Mouse (Mus musculus): ENCODE measurements around the gene Tldc2. TPM values are rescaled to one million over a fixed set of nuclear protein-coding genes. Genes with fewer than 3 reads are reported as not detected.

Gene Tldc2
- total RNA-seq, 1 experiment from 2014 or later, result not detected

GRCm38 (mm10) chr2:157058342-157058998 lies 28.4 kb upstream of the Tldc2 start:
- no peak for ATAC-seq (replicated peaks in 1 of 2; ENCODE audit: insufficient read depth in 1 of 2, low FRiP score in 2 of 2, low TSS enrichment in 1 of 2, low read depth in 1 of 2, poor library complexity in 2 of 2, severe bottlenecking in 2 of 2)

GRCm38 (mm10) chr2:157059166-157059565 lies 27.7 kb upstream of the Tldc2 start:
- ATAC-seq (replicated peaks in 1 of 2; ENCODE audit: insufficient read depth in 1 of 2, low FRiP score in 2 of 2, low TSS enrichment in 1 of 2, low read depth in 1 of 2, poor library complexity in 2 of 2, severe bottlenecking in 2 of 2), result no peak

- no peak for ATAC-seq (replicated peaks in 1 of 2; ENCODE audit: insufficient read depth in 1 of 2, low FRiP score in 2 of 2, low TSS enrichment in 1 of 2, low read depth in 1 of 2, poor library complexity in 2 of 2, severe bottlenecking in 2 of 2)
Measured at GRCm38 (mm10) chr2:157060037-157060436, 26.8 kb upstream of the Tldc2 start.

GRCm38 (mm10) chr2:157060557-157061305 lies 26.1 kb upstream of the Tldc2 start:
- ATAC-seq (replicated peaks in 1 of 2; ENCODE audit: insufficient read depth in 1 of 2, low FRiP score in 2 of 2, low TSS enrichment in 1 of 2, low read depth in 1 of 2, poor library complexity in 2 of 2, severe bottlenecking in 2 of 2), result no peak

- ATAC-seq (replicated peaks in 1 of 2; ENCODE audit: insufficient read depth in 1 of 2, low FRiP score in 2 of 2, low TSS enrichment in 1 of 2, low read depth in 1 of 2, poor library complexity in 2 of 2, severe bottlenecking in 2 of 2), result peak; percentile 90 to 94
Measured at GRCm38 (mm10) chr2:157063241-157063700, 23.6 kb upstream of the Tldc2 start.

- peak; percentile 27 to 40 for ATAC-seq (replicated peaks in 1 of 2; ENCODE audit: insufficient read depth in 1 of 2, low FRiP score in 2 of 2, low TSS enrichment in 1 of 2, low read depth in 1 of 2, poor library complexity in 2 of 2, severe bottlenecking in 2 of 2)
Measured at GRCm38 (mm10) chr2:157064136-157064535, 22.7 kb upstream of the Tldc2 start.

- no peak for ATAC-seq (replicated peaks in 1 of 2; ENCODE audit: insufficient read depth in 1 of 2, low FRiP score in 2 of 2, low TSS enrichment in 1 of 2, low read depth in 1 of 2, poor library complexity in 2 of 2, severe bottlenecking in 2 of 2)
Measured at GRCm38 (mm10) chr2:157064978-157065878, 21.6 kb upstream of the Tldc2 start.

GRCm38 (mm10) chr2:157065879-157066226 lies 21.0 kb upstream of the Tldc2 start:
- no peak for ATAC-seq (replicated peaks in 1 of 2; ENCODE audit: insufficient read depth in 1 of 2, low FRiP score in 2 of 2, low TSS enrichment in 1 of 2, low read depth in 1 of 2, poor library complexity in 2 of 2, severe bottlenecking in 2 of 2)

- no peak for ATAC-seq (replicated peaks in 1 of 2; ENCODE audit: insufficient read depth in 1 of 2, low FRiP score in 2 of 2, low TSS enrichment in 1 of 2, low read depth in 1 of 2, poor library complexity in 2 of 2, severe bottlenecking in 2 of 2)
Measured at GRCm38 (mm10) chr2:157066731-157067430, 20.0 kb upstream of the Tldc2 start.

- ATAC-seq (replicated peaks in 1 of 2; ENCODE audit: insufficient read depth in 1 of 2, low FRiP score in 2 of 2, low TSS enrichment in 1 of 2, low read depth in 1 of 2, poor library complexity in 2 of 2, severe bottlenecking in 2 of 2), result no peak
Measured at GRCm38 (mm10) chr2:157068701-157069354, 18.0 kb upstream of the Tldc2 start.

- ATAC-seq (replicated peaks in 1 of 2; ENCODE audit: insufficient read depth in 1 of 2, low FRiP score in 2 of 2, low TSS enrichment in 1 of 2, low read depth in 1 of 2, poor library complexity in 2 of 2, severe bottlenecking in 2 of 2), result no peak
Measured at GRCm38 (mm10) chr2:157069355-157069735, 17.5 kb upstream of the Tldc2 start.

- no peak for ATAC-seq (replicated peaks in 1 of 2; ENCODE audit: insufficient read depth in 1 of 2, low FRiP score in 2 of 2, low TSS enrichment in 1 of 2, low read depth in 1 of 2, poor library complexity in 2 of 2, severe bottlenecking in 2 of 2)
Measured at GRCm38 (mm10) chr2:157069755-157070315, 17.0 kb upstream of the Tldc2 start.

- ATAC-seq (replicated peaks in 1 of 2; ENCODE audit: insufficient read depth in 1 of 2, low FRiP score in 2 of 2, low TSS enrichment in 1 of 2, low read depth in 1 of 2, poor library complexity in 2 of 2, severe bottlenecking in 2 of 2), result no peak
Measured at GRCm38 (mm10) chr2:157070365-157070764, 16.5 kb upstream of the Tldc2 start.

GRCm38 (mm10) chr2:157071556-157071955 lies 15.3 kb upstream of the Tldc2 start:
- peak; percentile 83 to 89 for ATAC-seq (replicated peaks in 1 of 2; ENCODE audit: insufficient read depth in 1 of 2, low FRiP score in 2 of 2, low TSS enrichment in 1 of 2, low read depth in 1 of 2, poor library complexity in 2 of 2, severe bottlenecking in 2 of 2)

GRCm38 (mm10) chr2:157072316-157072990 lies 14.4 kb upstream of the Tldc2 start:
- no peak for ATAC-seq (replicated peaks in 1 of 2; ENCODE audit: insufficient read depth in 1 of 2, low FRiP score in 2 of 2, low TSS enrichment in 1 of 2, low read depth in 1 of 2, poor library complexity in 2 of 2, severe bottlenecking in 2 of 2)

- ATAC-seq (replicated peaks in 1 of 2; ENCODE audit: insufficient read depth in 1 of 2, low FRiP score in 2 of 2, low TSS enrichment in 1 of 2, low read depth in 1 of 2, poor library complexity in 2 of 2, severe bottlenecking in 2 of 2), result no peak
Measured at GRCm38 (mm10) chr2:157073378-157074052, 13.3 kb upstream of the Tldc2 start.
